Mouse (Mus musculus) stomach, postnatal 0 days (tissue): Measurements from ENCODE around the gene Glb1.

Source experiments
- CTCF ChIP-seq: IDR thresholded peaks from 2 replicates; pipeline ENCODE4 v1.5.1; 2016; ENCODE audit warnings: antibody characterized with exemption, low read depth, mild to moderate bottlenecking, moderate library complexity
- EP300 ChIP-seq: optimal IDR thresholded peaks from 2 replicates; pipeline ENCODE3; 2016; ENCODE audit warnings: antibody characterized with exemption

DNA sequence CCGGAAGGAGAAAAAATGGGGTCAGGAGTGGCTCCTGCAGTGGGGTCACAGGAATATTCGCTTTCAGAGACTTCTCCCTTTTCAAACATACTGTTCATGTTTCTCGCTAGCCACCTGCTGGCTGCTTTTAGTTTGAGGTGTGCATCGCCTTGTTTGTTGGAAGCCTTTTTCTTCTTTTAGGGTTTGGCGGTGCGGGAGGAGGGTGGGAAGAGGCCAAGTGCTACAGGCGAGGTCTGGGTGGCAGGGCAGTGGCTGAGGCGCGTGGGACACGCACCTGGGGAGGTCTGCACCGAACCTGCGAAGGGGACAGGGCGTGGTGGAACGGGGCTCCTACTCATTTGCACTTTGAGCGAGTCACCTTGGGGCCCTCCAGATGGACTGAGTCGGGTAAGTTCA is 807 bp downstream of the Glb1 start:
- TF ChIP-seq CTCF (peak; percentile 61), EP300 (no peak)
